Mouse (Mus musculus) forebrain, postnatal 0 days (tissue): ENCODE measurements around the gene Atf7ip. TPM values are rescaled to one million over a fixed set of nuclear protein-coding genes. Genes with fewer than 3 reads are reported as not detected.
"Not testable (repeated sequence)": the region's sequence is repeated elsewhere in the genome, so short reads cannot be mapped to it uniquely, and the experiment has no call there.

Experiments
- ATAC-seq: fragments of 200-750 bp; cut with Nextera tagmentation; 2 replicates; pipeline ENCODE4 v1.8.0; 2017; ENCODE audit warnings: mild to moderate bottlenecking, moderate library complexity
- DNase-seq: peaks from one replicate; pipeline ENCODE4 v3.0.0-alpha.2; 2015
- H3K27ac ChIP-seq: fragments of 300-500 bp; sonication (generic); 2 replicates; pipeline ENCODE4 v1.5.1; 2014; ENCODE audit warnings: low read depth, mild to moderate bottlenecking, antibody characterized with exemption, low read length, moderate library complexity, mixed read lengths
- H3K27me3 ChIP-seq: fragments of 300-500 bp; sonication (generic); 2 replicates; pipeline ENCODE4 v1.6.1; 2014; ENCODE audit warnings: mild to moderate bottlenecking, low read length, mixed read lengths; ENCODE audit not compliant: insufficient read depth
- H3K36me3 ChIP-seq: fragments of 300-500 bp; sonication (generic); 2 replicates; pipeline ENCODE4 v1.6.1; 2014; ENCODE audit warnings: mild to moderate bottlenecking, moderate library complexity; ENCODE audit not compliant: insufficient read depth
- H3K4me1 ChIP-seq: fragments of 300-500 bp; sonication (generic); 2 replicates; pipeline ENCODE4 v1.6.1; 2014; ENCODE audit warnings: antibody characterized with exemption; ENCODE audit not compliant: insufficient read depth
- H3K4me2 ChIP-seq: fragments of 300-500 bp; sonication (generic); 2 replicates; pipeline ENCODE4 v1.6.1; 2014; ENCODE audit warnings: low read depth, mild to moderate bottlenecking, moderate library complexity
- H3K4me3 ChIP-seq: fragments of 300-500 bp; sonication (generic); 2 replicates; pipeline ENCODE4 v1.5.1; 2014; ENCODE audit warnings: low read depth, low read length, mixed read lengths
- H3K9ac ChIP-seq: fragments of 300-500 bp; sonication (generic); 2 replicates; pipeline ENCODE4 v1.6.1; 2014; ENCODE audit warnings: mild to moderate bottlenecking
- H3K9me3 ChIP-seq: fragments of 300-500 bp; sonication (generic); 2 replicates; pipeline ENCODE4 v1.6.1; 2016; ENCODE audit warnings: low read length
- CTCF ChIP-seq: sonication (generic); IDR thresholded peaks from 2 replicates; pipeline ENCODE4 v1.5.1; 2016; ENCODE audit warnings: antibody characterized with exemption, control low read depth, low read depth
- WGBS: fragments of 180-500 bp; shearing (Covaris S2); extraction: QIAGEN DNeasy Blood & Tissue Kit; methylation state at CpG from one replicate; pipeline ENCODE4 v1.1.7; 2014; 5-methylcytosine and 5-hydroxymethylcytosine counted together
- polyA plus RNA-seq: library from polyadenylated mRNA; unstranded; fragments of >200 nt; fragmentation: Nextera tagmentation; extraction: Ambion mirVana; gene quantifications from 2 replicates; pipeline ENCODE4 v1.2.1, GENCODE M21; 2015
- total RNA-seq: library from RNA; depleted of rRNA; stranded (reverse); fragments of >200 nt; gene quantifications from 2 replicates; pipeline ENCODE4 v1.2.3, GENCODE M21; 2014; rRNA removed

Atf7ip gene
- 35.0 and 54.8 TPM in 2 replicates for total RNA-seq
- polyA plus RNA-seq: 12.6 and 23.5 TPM in 2 replicates

DNA sequence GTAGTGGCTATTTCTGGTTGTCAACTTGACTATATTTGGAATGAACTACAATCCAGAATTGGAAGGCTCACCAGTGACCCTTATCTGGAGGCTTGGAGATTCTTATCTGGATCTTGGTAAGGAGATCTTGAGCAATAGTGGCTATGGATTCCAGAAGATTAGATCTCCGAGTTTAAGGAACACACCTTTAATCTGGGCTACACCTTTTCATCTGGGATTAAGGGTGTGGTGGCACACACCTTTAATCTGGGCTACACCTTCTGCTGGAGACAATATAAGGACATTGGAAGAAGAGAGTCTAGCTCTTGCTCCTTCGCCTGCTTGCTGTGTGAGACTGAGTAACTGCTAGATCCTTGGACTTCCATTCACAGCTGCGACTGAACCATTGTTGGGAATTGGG is at the start of gene Atf7ip:
Gene Atf7ip, plus strand, starts transcription at position 301 of the 400 bp plus-strand sequence.
- not testable (repeated sequence) for H3K4me3 ChIP-seq, H3K4me2 ChIP-seq, ATAC-seq, H3K27ac ChIP-seq, H3K27me3 ChIP-seq, H3K9ac ChIP-seq, H3K4me1 ChIP-seq, DNase-seq, H3K9me3 ChIP-seq, H3K36me3 ChIP-seq
- WGBS: 94% methylated on average over 2 of the region's 3 CpGs

DNA sequence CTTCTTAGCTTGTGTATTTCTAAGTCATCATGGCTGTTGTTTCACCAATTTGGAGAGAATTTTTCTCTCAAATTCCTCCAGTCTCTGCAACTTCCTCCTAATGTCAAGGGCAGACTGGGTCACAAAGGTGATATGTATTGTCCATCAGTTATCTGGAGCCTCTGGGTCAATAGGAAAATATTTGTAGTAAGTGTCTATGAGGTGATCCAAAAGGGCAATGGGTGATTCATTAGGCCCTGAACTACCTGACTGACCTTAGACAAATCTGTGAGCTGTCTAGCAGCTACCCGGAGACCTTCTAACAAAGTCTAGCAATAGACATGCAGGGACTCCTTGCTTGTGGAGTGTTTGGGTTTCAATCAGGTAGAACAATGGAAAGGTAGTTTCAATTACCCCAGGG is 49.7 kb upstream of the Atf7ip start:
- WGBS: 97% methylated on average over 1 of the region's 1 CpGs
- H3K9ac ChIP-seq: no peak overlapping the region

DNA sequence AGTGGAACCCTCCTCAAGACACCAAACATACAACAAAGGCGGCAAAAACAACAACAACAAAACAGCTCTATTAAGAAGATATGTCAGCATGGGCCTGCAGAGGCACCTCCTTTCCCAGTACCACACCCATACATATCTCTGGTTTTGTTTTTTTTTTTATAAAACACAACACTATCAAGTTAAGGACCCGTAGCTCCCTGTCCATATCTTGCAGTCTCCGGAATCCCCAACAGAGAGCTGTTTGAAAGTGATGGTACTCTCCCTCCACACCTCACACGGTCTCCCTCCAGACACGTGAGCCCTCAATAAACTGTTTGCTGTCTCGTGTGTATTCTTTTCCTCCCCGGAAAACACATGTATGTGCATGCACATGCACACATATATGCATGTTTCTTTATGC is 46.8 kb upstream of the Atf7ip start:
- no peaks in the 10 kb centered on the region for H3K9me3 ChIP-seq
- TF ChIP-seq CTCF: no peak
- H3K27me3 ChIP-seq: no peaks in the 10 kb centered on the region
- no peak overlapping the region for H3K9ac ChIP-seq
- no peaks in the 10 kb centered on the region for H3K36me3 ChIP-seq
- no peak overlapping the region for H3K27ac ChIP-seq
- H3K4me3 ChIP-seq: no peak overlapping the region
- H3K4me1 ChIP-seq: no peaks in the 10 kb centered on the region
- ATAC-seq: no peak
- DNase-seq: no peak
- no peak overlapping the region for H3K4me2 ChIP-seq
- WGBS: 93% methylated on average over 7 of the region's 7 CpGs

More for the DNA sequence above, 49.7 kb upstream of the Atf7ip start:
- no peaks in the 10 kb centered on the region for H3K27me3 ChIP-seq
- ATAC-seq (no peak), DNase-seq (no peak)
- TF ChIP-seq CTCF: no peak
- H3K27ac ChIP-seq: no peak overlapping the region
- no peak overlapping the region for H3K4me2 ChIP-seq
- no peaks in the 10 kb centered on the region for H3K4me1 ChIP-seq
- no peaks in the 10 kb centered on the region for H3K36me3 ChIP-seq
- H3K9me3 ChIP-seq: no peaks in the 10 kb centered on the region
- no peak overlapping the region for H3K4me3 ChIP-seq

DNA sequence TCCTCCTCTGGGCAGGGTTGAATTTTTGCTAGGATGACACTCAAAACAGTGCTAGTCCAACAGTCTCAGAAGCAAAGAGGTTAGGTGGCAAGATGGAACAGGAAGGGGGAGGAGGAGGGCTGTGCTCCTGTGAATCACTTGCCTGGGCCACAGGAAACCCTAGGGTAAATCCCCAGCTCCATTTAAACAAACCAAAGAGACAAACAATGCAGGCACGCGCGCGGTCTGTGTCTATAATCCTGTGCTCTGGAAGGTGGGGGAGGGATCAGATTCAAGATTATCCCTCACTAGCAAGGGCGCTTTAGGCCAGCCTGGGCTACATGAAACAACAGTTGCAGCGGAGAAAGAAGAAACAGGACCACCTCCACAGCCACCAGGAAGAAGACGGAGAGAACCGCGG is 42.5 kb upstream of the Atf7ip start:
- ATAC-seq (no peak), DNase-seq (no peak)
- Histone ChIP-seq H3K9ac (no peak overlapping the region), H3K27me3 (no peaks in the 10 kb centered on the region), H3K4me3 (no peak overlapping the region), H3K36me3 (no peaks in the 10 kb centered on the region), H3K9me3 (no peaks in the 10 kb centered on the region), H3K4me2 (no peak overlapping the region), H3K4me1 (peaks cover 8% of the 10 kb centered on the region; the same call in 1 of the 2 replicates), H3K27ac (no peak overlapping the region)
- TF ChIP-seq CTCF: no peak
- WGBS: 43% methylated on average over 9 of the region's 9 CpGs

DNA sequence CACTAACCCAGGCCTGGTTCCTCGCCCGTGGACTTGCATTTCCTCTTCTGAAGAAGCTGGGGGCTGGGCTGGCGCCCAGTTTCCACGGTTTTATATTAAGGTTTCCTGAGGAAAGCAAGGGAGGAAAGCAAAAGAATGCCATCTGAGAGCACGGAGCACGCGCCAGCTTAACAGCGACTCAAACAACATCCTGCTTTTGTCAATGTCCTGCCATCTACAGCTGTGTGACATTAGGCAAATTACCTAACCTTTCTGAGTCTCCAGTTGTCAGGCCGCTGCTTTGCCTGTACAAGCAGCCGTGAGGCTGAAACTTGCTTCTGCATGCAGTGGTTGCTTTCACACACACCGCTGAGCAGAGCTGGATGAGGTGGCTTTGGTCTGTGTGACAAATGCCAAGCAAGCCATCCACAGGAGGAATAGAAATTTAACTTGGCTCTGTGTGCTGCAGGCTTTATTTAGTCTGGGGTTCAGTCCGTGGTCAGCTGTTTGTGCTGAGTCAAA is 41.8 kb upstream of the Atf7ip start:
- ATAC-seq: no peak
- Histone ChIP-seq H3K27ac (no peak overlapping the region), H3K4me2 (no peak overlapping the region), H3K27me3 (no peaks in the 10 kb centered on the region), H3K4me1 (peaks cover 8% of the 10 kb centered on the region; the same call in 1 of the 2 replicates), H3K4me3 (no peak overlapping the region), H3K9me3 (no peaks in the 10 kb centered on the region), H3K36me3 (no peaks in the 10 kb centered on the region), H3K9ac (no peak overlapping the region)
- no peak for DNase-seq
- WGBS: 62% methylated on average over 12 of the region's 12 CpGs
- TF ChIP-seq CTCF: no peak

DNA sequence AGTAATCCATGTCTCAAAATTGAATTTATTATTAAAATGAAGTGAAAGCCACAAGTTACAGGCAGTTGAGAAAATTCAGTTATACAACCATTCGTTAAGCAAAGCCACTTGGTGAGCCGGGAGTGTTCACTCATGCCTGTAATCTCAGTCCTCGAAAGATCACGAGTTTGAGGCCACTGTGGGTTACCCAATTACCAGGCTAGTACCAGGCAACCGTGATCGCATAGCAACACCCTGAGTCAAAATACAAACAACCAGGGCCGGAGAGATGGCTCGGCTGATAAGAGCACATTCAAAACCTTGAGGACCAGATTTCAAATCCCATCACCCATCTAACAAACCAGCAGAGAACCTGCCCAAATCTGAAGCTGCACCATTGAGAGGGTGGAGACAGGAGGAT is 40.9 kb upstream of the Atf7ip start:
- no peaks in the 10 kb centered on the region for H3K36me3 ChIP-seq
- 70% methylated on average over 8 of the region's 8 CpGs for WGBS
- peaks cover 8% of the 10 kb centered on the region; the same call in 1 of the 2 replicates for H3K4me1 ChIP-seq
- no peak for TF ChIP-seq CTCF
- no peak for DNase-seq
- no peaks in the 10 kb centered on the region for H3K9me3 ChIP-seq
- H3K9ac ChIP-seq: no peak overlapping the region
- no peak overlapping the region for H3K4me3 ChIP-seq
- H3K27me3 ChIP-seq: no peaks in the 10 kb centered on the region
- ATAC-seq: no peak
- H3K4me2 ChIP-seq: no peak overlapping the region
- H3K27ac ChIP-seq: no peak overlapping the region

DNA sequence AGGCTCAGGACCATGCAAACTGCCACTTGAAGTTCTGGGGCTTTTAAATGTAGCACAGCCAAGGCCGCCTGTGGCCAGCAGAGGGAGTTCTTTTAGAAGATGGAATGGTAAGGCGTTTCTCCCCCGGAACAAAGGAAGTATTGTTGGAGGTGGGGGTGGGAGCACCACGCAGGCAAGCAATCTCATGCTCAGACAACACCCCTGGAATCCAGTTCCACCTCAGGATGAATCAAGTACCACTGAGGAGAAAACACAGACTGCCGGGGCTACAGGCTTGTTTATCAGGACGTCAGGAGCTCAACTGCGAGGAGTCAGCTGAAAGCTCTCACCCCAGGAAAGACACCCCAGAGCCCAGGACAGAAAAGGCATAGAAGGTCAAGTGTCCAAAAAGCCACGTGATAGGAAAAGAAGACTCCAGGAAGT is 40.0 kb upstream of the Atf7ip start:
- DNase-seq: peak; percentile 75
- Histone ChIP-seq H3K9ac (no peak overlapping the region), H3K36me3 (no peaks in the 10 kb centered on the region), H3K27ac (peak overlapping the region; percentile 91), H3K4me1 (peaks cover 14% of the 10 kb centered on the region; the same call in 1 of the 2 replicates), H3K27me3 (no peaks in the 10 kb centered on the region), H3K9me3 (no peaks in the 10 kb centered on the region), H3K4me2 (no peak overlapping the region), H3K4me3 (no peak overlapping the region)
- TF ChIP-seq CTCF: peak; percentile 68
- ATAC-seq: no peak
- WGBS: 21% methylated on average over 8 of the region's 8 CpGs
